Mouse (Mus musculus): ENCODE measurements around the gene Mmp8. TPM values are rescaled to one million over a fixed set of nuclear protein-coding genes. Genes with fewer than 3 reads are reported as not detected.
A peak's percentile ranks its signal among the peaks of the same experiment; 100 is the strongest.

The Mmp8 gene
- polyA plus RNA-seq, 1 experiment: 0.12 TPM

DNA sequence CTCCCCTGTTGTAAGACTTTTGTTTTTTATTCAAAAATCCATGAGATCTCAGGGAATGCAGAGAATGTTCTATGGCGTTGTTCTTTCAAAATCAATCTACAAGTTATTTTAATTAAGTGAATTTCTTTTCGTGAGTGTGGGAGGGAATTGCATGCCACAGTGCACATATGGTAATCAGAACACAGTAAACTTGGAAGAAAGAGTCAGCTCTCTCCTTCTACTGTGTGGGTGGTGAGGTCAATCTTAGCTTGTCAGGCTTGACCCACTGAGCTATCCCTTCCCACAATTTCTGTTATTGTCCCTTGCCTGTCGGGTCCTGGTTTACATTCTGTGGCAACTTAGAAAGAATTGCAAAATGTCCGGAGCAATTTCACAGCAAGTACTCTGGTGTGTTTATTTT, 1.8 kb downstream of the Mmp8 start:
- no peak for DNase-seq (ENCODE audit: low read depth)
- TF ChIP-seq POLR2A (IDR thresholded peaks at IDR 0.05; ENCODE audit: borderline replicate concordance, extremely low read depth, insufficient read depth, insufficient read length, poor library complexity, severe bottlenecking) (no peak), CTCF (IDR thresholded peaks at IDR 0.05; ENCODE audit: borderline replicate concordance, extremely low read depth, insufficient read depth, insufficient read length) (no peak)

DNA sequence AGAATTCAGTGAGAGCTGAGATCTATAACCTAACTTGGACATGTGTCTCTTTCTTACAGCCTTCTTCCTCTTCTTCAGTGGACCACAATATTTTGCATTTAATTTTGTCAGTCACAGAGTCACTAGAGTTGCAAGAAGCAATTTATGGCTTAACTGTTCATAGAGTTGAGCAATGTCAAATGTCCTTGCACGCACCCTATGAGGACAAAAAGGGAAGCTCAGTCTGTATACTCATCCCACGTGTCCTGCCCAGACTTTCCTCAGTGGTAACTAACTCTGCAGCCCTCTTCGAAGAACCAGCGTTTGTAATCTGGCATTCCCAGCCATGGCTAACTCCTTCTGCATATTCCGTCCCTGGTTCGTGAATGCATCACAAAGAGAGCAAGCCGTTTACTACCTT, 9.1 kb downstream of the Mmp8 start:
- no peak for DNase-seq (ENCODE audit: low read depth)
- TF ChIP-seq POLR2A (IDR thresholded peaks at IDR 0.05; ENCODE audit: borderline replicate concordance, extremely low read depth, insufficient read depth, insufficient read length, poor library complexity, severe bottlenecking) (no peak), CTCF (IDR thresholded peaks at IDR 0.05; ENCODE audit: borderline replicate concordance, extremely low read depth, insufficient read depth, insufficient read length) (no peak)

DNA sequence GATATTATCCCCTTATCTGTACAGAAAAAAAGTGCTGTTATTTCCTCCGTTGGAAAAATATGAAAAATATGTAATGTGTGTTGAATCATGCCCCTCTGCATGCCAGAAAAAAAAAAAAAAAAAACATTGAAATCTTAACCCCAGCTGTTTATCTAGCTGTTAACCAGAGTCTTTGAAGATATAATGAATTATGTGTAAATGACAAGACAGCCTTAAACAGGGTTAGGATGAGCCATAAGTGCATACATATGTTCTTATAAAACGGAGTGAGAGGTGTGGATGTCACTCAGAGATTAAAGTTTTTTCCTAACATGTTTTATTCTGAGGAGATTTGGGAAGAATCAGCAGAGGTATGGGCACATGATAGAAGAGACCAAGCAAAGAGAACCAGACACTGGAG, 9.7 kb downstream of the Mmp8 start:
- DNase-seq (ENCODE audit: low read depth): no peak
- TF ChIP-seq POLR2A (IDR thresholded peaks at IDR 0.05; ENCODE audit: borderline replicate concordance, extremely low read depth, insufficient read depth, insufficient read length, poor library complexity, severe bottlenecking) (no peak), CTCF (IDR thresholded peaks at IDR 0.05; ENCODE audit: borderline replicate concordance, extremely low read depth, insufficient read depth, insufficient read length) (no peak)

DNA sequence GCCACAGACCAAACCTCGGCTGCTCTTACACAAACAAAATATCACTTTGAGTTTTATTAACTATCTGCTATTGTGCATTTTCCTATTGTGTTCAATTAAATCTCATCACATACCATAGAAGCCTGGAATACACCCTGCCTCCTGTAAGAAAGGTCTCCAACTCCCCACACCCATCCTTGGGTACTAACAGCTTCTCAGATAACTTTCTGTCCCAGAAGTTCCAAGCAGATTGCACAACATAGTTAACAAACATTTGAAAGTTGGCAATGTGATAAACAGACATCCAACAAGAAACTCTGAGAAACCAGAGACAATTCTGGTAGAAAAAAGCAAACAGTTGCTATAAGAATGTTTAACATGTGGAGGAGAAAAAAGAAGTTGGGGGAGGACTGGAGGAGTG, 12.2 kb downstream of the Mmp8 start:
- no peak for DNase-seq (ENCODE audit: low read depth)

DNA sequence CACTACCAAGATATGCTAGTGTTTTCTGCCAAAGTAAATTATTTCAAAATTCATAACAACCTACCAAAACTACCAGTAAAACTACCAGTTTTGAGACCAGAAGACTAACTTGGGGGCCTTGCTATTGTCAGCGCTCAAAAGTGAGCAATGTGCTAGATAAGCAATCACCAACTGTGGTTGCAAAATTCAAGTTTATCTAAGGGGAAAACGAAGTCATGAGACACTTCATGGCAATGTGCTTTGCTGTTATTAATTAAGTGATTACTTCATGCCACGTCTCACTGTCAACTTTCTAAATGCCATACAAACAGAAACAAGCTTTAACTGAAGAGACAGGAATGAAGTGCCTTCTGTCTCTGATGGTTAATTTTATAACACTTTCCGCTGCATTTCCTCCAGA, 12.9 kb downstream of the Mmp8 start, which contains the start of gene Mmp27:
Gene Mmp27 (plus strand): TSS at position 235 of the 400 bp plus-strand sequence.
- no peak for DNase-seq (ENCODE audit: low read depth)
- TF ChIP-seq CTCF (IDR thresholded peaks at IDR 0.05; ENCODE audit: borderline replicate concordance, extremely low read depth, insufficient read depth, insufficient read length) (no peak), POLR2A (IDR thresholded peaks at IDR 0.05; ENCODE audit: borderline replicate concordance, extremely low read depth, insufficient read depth, insufficient read length, poor library complexity, severe bottlenecking) (no peak)

More for the DNA sequence above, 12.2 kb downstream of the Mmp8 start:
- TF ChIP-seq CTCF (IDR thresholded peaks at IDR 0.05; ENCODE audit: borderline replicate concordance, extremely low read depth, insufficient read depth, insufficient read length): no peak
- no peak for TF ChIP-seq POLR2A (IDR thresholded peaks at IDR 0.05; ENCODE audit: borderline replicate concordance, extremely low read depth, insufficient read depth, insufficient read length, poor library complexity, severe bottlenecking)

DNA sequence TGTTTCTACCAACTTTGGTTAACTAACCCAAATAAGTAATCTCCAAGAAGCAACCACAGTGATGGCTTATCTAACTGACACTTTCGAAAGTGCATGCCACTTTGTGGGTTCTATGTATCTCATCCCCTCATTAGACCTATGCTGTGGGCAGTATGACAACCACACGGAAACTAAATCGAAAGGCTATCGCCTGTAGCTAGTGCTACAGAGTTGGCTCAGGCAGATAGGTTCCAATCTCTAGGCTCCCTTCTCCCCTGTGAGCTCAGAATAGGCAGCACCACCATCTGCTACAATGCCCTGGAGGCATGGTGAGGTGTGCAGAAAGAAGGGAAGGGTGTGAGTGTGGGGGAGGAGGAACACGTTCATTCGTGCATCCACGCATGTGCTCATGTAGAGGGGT, 13.9 kb downstream of the Mmp8 start:
- DNase-seq (ENCODE audit: low read depth): peak; percentile 22
- TF ChIP-seq POLR2A (IDR thresholded peaks at IDR 0.05; ENCODE audit: borderline replicate concordance, extremely low read depth, insufficient read depth, insufficient read length, poor library complexity, severe bottlenecking) (no peak), CTCF (IDR thresholded peaks at IDR 0.05; ENCODE audit: borderline replicate concordance, extremely low read depth, insufficient read depth, insufficient read length) (no peak)

DNA sequence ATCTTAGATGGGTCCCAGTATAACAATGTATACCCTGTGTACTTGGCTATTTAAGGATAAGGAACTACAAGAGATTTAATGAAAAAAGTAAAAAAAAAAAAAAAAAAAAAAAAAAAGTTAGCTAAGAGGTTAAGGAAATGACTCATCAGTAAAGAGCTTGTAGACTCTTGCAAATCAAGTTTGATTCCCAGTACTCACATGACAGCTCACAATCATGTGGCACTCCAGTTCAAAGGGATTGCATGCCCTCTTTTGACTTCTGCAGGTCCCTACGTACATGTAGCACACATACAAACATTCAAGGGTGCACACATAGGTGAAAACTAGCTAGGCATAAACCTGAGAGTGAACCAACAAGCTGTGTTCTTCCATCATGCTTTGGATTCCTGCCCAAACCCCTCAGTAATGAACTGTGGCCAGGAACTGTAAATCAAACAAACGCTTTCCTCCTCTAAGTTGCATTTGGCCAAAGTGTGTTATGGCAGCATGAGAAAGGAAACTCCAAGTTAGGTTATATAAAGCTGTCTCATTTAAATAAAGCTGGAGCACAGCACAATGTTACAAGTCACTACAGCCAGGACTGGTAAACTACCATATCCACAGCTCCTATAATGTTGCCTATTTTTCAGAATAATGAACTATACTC, 14.5 kb downstream of the Mmp8 start:
- no peak for TF ChIP-seq POLR2A (IDR thresholded peaks at IDR 0.05; ENCODE audit: borderline replicate concordance, extremely low read depth, insufficient read depth, insufficient read length, poor library complexity, severe bottlenecking)
- no peak for TF ChIP-seq CTCF (IDR thresholded peaks at IDR 0.05; ENCODE audit: borderline replicate concordance, extremely low read depth, insufficient read depth, insufficient read length)
- no peak for DNase-seq (ENCODE audit: low read depth)

DNA sequence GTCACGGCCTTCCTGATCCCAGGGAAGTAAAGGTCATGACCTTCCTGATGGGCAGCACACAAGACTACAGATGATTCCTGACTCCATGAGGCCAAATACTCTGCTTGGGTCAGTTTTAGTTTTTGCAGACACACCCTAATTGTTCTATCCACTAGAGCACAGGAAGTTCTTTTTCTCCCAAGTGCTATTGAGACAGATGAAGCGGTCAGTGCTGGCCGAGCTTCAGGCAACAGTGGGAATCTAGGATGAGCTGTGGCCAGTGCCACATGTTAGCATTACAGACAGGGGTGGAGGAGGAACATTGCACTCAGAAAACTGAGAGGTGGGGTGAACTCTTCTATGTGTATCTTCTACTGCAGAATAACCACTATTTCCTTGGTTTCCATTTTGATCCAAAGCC, 17.3 kb downstream of the Mmp8 start:
- DNase-seq (ENCODE audit: low read depth): no peak
- TF ChIP-seq POLR2A (IDR thresholded peaks at IDR 0.05; ENCODE audit: borderline replicate concordance, extremely low read depth, insufficient read depth, insufficient read length, poor library complexity, severe bottlenecking) (no peak), CTCF (IDR thresholded peaks at IDR 0.05; ENCODE audit: borderline replicate concordance, extremely low read depth, insufficient read depth, insufficient read length) (no peak)

DNA sequence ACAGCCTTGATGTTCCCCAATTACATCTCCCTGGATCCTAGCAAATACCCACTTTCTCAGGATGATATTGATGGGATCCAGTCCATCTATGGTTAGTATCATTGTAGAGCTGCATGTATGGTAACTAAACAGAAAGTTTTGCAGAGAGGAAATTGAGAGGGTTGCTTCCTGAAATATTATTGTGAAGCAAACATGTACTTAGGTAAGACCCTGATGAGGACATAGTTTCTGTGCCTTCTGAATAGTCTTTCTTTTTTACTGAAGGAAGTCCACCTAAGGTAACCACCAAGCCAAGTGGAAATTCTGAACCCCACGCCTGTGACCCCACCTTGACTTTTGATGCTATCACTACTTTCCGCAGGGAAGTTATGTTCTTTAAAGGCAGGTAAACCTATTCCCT, 19.1 kb downstream of the Mmp8 start:
- TF ChIP-seq CTCF (IDR thresholded peaks at IDR 0.05; ENCODE audit: borderline replicate concordance, extremely low read depth, insufficient read depth, insufficient read length): no peak
- DNase-seq (ENCODE audit: low read depth): no peak

DNA sequence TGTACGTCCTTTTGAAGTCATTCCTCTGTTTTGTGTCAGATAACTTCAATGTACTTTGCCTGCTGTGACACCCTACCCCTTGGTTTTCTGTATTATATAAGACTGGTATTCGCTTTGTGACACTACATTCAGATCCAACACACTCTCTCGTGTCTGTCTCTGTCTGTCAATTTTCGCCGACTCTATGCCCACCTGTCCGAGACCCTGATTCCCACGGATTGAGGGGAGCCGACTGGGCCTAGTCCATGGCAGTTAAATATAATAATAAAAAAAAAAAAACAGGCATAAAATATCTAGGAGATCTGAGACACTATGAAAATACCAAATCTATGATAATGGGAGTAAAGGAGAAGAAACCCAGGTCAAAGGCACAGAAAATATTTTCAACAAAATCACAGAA, 31.8 kb downstream of the Mmp8 start:
- no peak for DNase-seq (ENCODE audit: low read depth)
- TF ChIP-seq POLR2A (IDR thresholded peaks at IDR 0.05; ENCODE audit: borderline replicate concordance, extremely low read depth, insufficient read depth, insufficient read length, poor library complexity, severe bottlenecking): no peak

DNA sequence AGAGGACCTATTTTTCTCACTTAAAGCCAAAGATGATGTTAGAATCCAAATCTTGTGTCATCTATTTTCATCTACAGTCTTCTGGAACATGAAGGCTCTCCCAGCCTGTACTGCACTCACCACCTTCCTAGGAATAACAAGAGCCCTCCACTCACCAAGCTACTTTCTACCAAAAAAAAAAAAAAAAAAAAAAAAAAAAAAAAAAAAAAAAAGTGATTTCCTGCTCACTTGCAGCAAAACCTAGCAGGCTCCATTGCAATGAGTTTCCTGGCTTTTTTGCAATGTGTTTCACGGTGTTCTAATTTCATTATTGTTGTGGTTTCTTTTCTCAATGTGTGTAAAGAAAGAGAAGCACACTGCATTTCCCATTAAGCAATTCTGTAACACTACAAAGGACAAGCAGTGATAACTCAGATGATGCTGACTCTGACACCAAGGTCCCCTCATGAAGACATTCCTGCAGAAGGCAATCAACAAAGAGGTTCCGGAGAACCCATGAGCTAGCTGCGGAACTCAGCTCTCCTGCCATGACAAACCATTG, 35.1 kb downstream of the Mmp8 start:
- TF ChIP-seq POLR2A (IDR thresholded peaks at IDR 0.05; ENCODE audit: borderline replicate concordance, extremely low read depth, insufficient read depth, insufficient read length, poor library complexity, severe bottlenecking): no peak
- no peak for TF ChIP-seq CTCF (IDR thresholded peaks at IDR 0.05; ENCODE audit: borderline replicate concordance, extremely low read depth, insufficient read depth, insufficient read length)
- no peak for DNase-seq (ENCODE audit: low read depth)

DNA sequence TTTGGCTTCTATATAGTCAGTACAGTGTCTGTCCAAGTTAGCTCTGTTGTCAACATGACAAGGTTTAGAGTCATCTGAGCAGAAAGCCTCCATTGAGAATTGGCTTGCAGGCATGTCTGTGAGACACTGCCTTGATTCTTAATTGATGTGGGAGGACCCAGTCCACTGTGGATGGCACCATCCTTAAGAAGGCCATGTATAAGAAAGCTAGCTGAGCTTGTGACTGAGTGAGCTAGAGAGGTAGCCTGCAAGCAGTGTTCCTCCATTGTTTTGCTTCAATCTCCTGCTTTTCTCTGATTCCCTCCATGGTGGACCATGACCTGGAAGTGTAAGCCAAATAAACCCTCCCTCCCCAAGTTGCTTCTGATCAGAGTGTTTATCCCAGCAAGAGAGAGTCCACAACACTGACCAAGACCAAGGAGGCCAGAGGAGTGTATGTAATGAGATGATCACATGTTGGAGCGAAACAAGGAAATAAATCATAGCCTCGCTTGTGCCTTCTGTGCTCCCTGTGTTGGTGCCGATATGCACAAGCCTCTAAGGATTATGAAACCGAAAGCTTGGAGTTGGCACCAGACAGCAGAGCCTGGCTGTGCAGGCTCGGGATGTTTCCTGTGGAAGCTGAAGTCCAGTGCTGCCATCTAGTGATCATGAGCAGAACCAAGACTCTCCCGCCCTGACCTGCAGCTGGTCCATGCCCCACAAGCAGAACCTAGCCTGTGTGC, 36.7 kb downstream of the Mmp8 start:
- no peak for TF ChIP-seq POLR2A (IDR thresholded peaks at IDR 0.05; ENCODE audit: borderline replicate concordance, extremely low read depth, insufficient read depth, insufficient read length, poor library complexity, severe bottlenecking)
- TF ChIP-seq CTCF (IDR thresholded peaks at IDR 0.05; ENCODE audit: borderline replicate concordance, extremely low read depth, insufficient read depth, insufficient read length): peak; percentile 92
- peak; percentile 93 for DNase-seq (ENCODE audit: low read depth)

Data from brain, embryonic 14.5 days (tissue).